Mouse (Mus musculus) stomach, postnatal 0 days (tissue): ENCODE data around the gene Ppp1ca.

Experiments used
- CTCF ChIP-seq: IDR thresholded peaks from 2 replicates; pipeline ENCODE4 v1.5.1; 2016; ENCODE audit warnings: antibody characterized with exemption, low read depth, mild to moderate bottlenecking, moderate library complexity
- EP300 ChIP-seq: optimal IDR thresholded peaks from 2 replicates; pipeline ENCODE3; 2016; ENCODE audit warnings: antibody characterized with exemption

- no peak for TF ChIP-seq EP300
- TF ChIP-seq CTCF, result no peak
Observed at GRCm38 (mm10) chr19:4150567-4151487, 41.0 kb upstream of the Ppp1ca start.
